9 mouse cellular contexts compared by ENCODE assay signal in genomic region chr1:133165111-133165510, GRCm38 (mm10). TPM values are rescaled to one million over a fixed set of nuclear protein-coding genes. Genes with fewer than 3 reads are reported as not detected.
DNase-seq lines count a peak whose midpoint lies in the region; ATAC-seq and TF ChIP-seq lines count a peak whose summit lies in the region.
"Had no signal": no experiment of that assay in that cellular context is flagged by ENCODE, and none has a peak within 500 bp of the region (broad histone marks: within the 10 kb centered on the region; RNA-seq: fewer than 3 reads in every experiment).

No protein-coding gene starts in this region.

- no peak for TF ChIP-seq RAD21 in MEL (IDR thresholded peaks at IDR 0.05; ENCODE audit: low read depth, low read length)

- H3K36me3 ChIP-seq in heart, embryonic 11.5 days (ENCODE audit: control insufficient read depth, insufficient read depth, low read length), result no peaks in the 10 kb centered on the region
- H3K36me3 ChIP-seq in MEL (ENCODE audit: control insufficient read depth in 1 of 2, insufficient read depth in 2 of 2, low read length in 2 of 2), result peaks cover 0 to 17% of the 10 kb centered on the region in 2 experiments; a peak in 2 of 4 replicates
- H3K36me3 ChIP-seq in intestine, embryonic 15.5 days, result no peaks in the 10 kb centered on the region
- H3K36me3 ChIP-seq in midbrain, embryonic 15.5 days (replicated peaks), result no peaks in the 10 kb centered on the region

- H3K4me2 ChIP-seq in heart, embryonic 11.5 days, result peak overlapping the region; percentile 94; the same call in 1 of the 2 replicates
- H3K4me2 ChIP-seq in intestine, embryonic 15.5 days (replicated peaks), result peak overlapping the region; percentile 96
- peak overlapping the region; percentile 99; the same call in 1 of the 2 replicates for H3K4me2 ChIP-seq in midbrain, embryonic 15.5 days

- no peak overlapping the region for H3K27ac ChIP-seq in heart, embryonic 11.5 days (ENCODE audit: low read depth, low read length)
- 0 out of 2 replicates have a peak overlapping the region, but pooled peaks have one; percentile 7 for H3K27ac ChIP-seq in MEL (ENCODE audit: control insufficient read depth, low read depth, low read length)
- H3K27ac ChIP-seq in intestine, embryonic 15.5 days, result peak overlapping the region; percentile 91
- H3K27ac ChIP-seq in midbrain, embryonic 15.5 days, result no peak overlapping the region

- no peaks in the 10 kb centered on the region for H3K9me3 ChIP-seq in heart, embryonic 11.5 days (replicated peaks; ENCODE audit: control insufficient read depth, low read length)
- no peaks in the 10 kb centered on the region for H3K9me3 ChIP-seq in MEL (replicated peaks; ENCODE audit: insufficient read depth, low read length)
- no peaks in the 10 kb centered on the region for H3K9me3 ChIP-seq in intestine, embryonic 15.5 days
- no peaks in the 10 kb centered on the region for H3K9me3 ChIP-seq in midbrain, embryonic 15.5 days

- no peak overlapping the region for H3K9ac ChIP-seq in heart, embryonic 11.5 days (ENCODE audit: low read depth, low read length)
- H3K9ac ChIP-seq in MEL (ENCODE audit: control insufficient read depth, low read depth, low read length, poor library complexity, severe bottlenecking), result peak overlapping the region; percentile 78
- H3K9ac ChIP-seq in intestine, embryonic 15.5 days, result peak overlapping the region; percentile 76
- no peak overlapping the region for H3K9ac ChIP-seq in midbrain, embryonic 15.5 days

- H3K4me3 ChIP-seq in heart, embryonic 11.5 days (ENCODE audit: low read depth, low read length), result peak overlapping the region; percentile 64; the same call in 1 of the 2 replicates
- peak overlapping the region; percentile 68 to 81 for H3K4me3 ChIP-seq in MEL (ENCODE audit: control insufficient read depth in 1 of 2, insufficient read depth in 1 of 2, low read depth in 2 of 2, low read length in 2 of 2)
- peak overlapping the region; percentile 67 for H3K4me3 ChIP-seq in intestine, embryonic 15.5 days (replicated peaks)
- H3K4me3 ChIP-seq in midbrain, embryonic 15.5 days, result no peak overlapping the region

- H3K4me1 ChIP-seq in heart, embryonic 11.5 days (ENCODE audit: control insufficient read depth, insufficient read depth, low read length), result no peaks in the 10 kb centered on the region
- peaks cover 14 to 27% of the 10 kb centered on the region in 2 experiments for H3K4me1 ChIP-seq in MEL (ENCODE audit: control insufficient read depth in 1 of 2, insufficient read depth in 2 of 2, low read length in 2 of 2)
- peaks cover 26% of the 10 kb centered on the region for H3K4me1 ChIP-seq in intestine, embryonic 15.5 days (replicated peaks)
- peaks cover 20% of the 10 kb centered on the region for H3K4me1 ChIP-seq in midbrain, embryonic 15.5 days

- no peak for TF ChIP-seq EP300 in MEL (IDR thresholded peaks at IDR 0.05; ENCODE audit: low read depth in 1 of 2, low read length in 2 of 2)

- WGBS in heart, embryonic 11.5 days (ENCODE audit: insufficient replicate concordance), result 30% methylated on average over 11 of the region's 11 CpGs
- 27% methylated on average over 11 of the region's 11 CpGs for WGBS in intestine, embryonic 15.5 days
- 36% methylated on average over 11 of the region's 11 CpGs for WGBS in midbrain, embryonic 15.5 days

- ATAC-seq in heart, embryonic 11.5 days (replicated peaks; ENCODE audit: insufficient number of reproducible peaks, low FRiP score, low TSS enrichment), result no peak
- no peak for ATAC-seq in intestine, embryonic 15.5 days
- ATAC-seq in midbrain, embryonic 15.5 days (replicated peaks), result no peak

- no peak for DNase-seq in heart, adult 9 months (ENCODE audit: low spot score in 2 of 2)
- peak; percentile 65 for DNase-seq in MEL (ENCODE audit: low read depth, low spot score)
- DNase-seq in left cerebral cortex, adult 18-20 months (ENCODE audit: low spot score in 2 of 2), result no peak
- DNase-seq in adrenal gland, adult 2 months, result no peak
- DNase-seq in cerebellum, adult 11-12 months, result no peak
- DNase-seq: gastrocnemius, postnatal 10 days had no signal

- TF ChIP-seq CTCF in MEL (IDR thresholded peaks at IDR 0.05 in 2 of 3, conservative IDR thresholded peaks at IDR 0.05 in 1 of 3; ENCODE audit: control insufficient read depth in 1 of 3, insufficient read depth in 1 of 3, low read depth in 2 of 3, low read length in 3 of 3, poor library complexity in 1 of 3, severe bottlenecking in 1 of 3), result no peak

- H3K79me2 ChIP-seq in MEL (ENCODE audit: control insufficient read depth, insufficient read depth, low read length, poor library complexity), result peaks cover 3% of the 10 kb centered on the region; the same call in 1 of the 2 replicates

- peaks cover 74% of the 10 kb centered on the region for H3K27me3 ChIP-seq in heart, embryonic 11.5 days (ENCODE audit: control insufficient read depth, insufficient read depth, low read length)
- no peaks in the 10 kb centered on the region for H3K27me3 ChIP-seq in MEL (ENCODE audit: control insufficient read depth in 1 of 2, insufficient read depth in 2 of 2, low read length in 2 of 2)
- peaks cover 8% of the 10 kb centered on the region; the same call in 1 of the 2 replicates for H3K27me3 ChIP-seq in intestine, embryonic 15.5 days (replicated peaks)
- H3K27me3 ChIP-seq in midbrain, embryonic 15.5 days (replicated peaks), result peaks cover 22% of the 10 kb centered on the region

- no peak for TF ChIP-seq POLR2A in MEL (IDR thresholded peaks at IDR 0.05; ENCODE audit: control insufficient read depth in 1 of 2, insufficient read depth in 1 of 2, low read depth in 1 of 2, low read length in 2 of 2, poor library complexity in 1 of 2)

TF ChIP-seq in MEL, 35 proteins besides CTCF, POLR2A, EP300 and RAD21:
- TF ChIP-seq NRF1 (IDR thresholded peaks at IDR 0.05; ENCODE audit: insufficient read depth, low read depth, low read length, poor library complexity, severe bottlenecking) (no peak), MXI1 (IDR thresholded peaks at IDR 0.05; ENCODE audit: low read depth, low read length) (0 out of 2 replicates have a peak, but pooled peaks have one; percentile 40), USF2 (IDR thresholded peaks at IDR 0.05; ENCODE audit: borderline replicate concordance in 1 of 2, insufficient read depth in 1 of 2, low read depth in 1 of 2, low read length in 2 of 2) (no peak), ETS1 (IDR thresholded peaks at IDR 0.05; ENCODE audit: low read depth, low read length) (no peak), SMC3 (IDR thresholded peaks at IDR 0.05; ENCODE audit: low read depth, low read length) (no peak), TCF12 (IDR thresholded peaks at IDR 0.05; ENCODE audit: low read depth, low read length) (no peak), BHLHE40 (IDR thresholded peaks at IDR 0.05; ENCODE audit: borderline replicate concordance, low read depth, low read length) (peak; percentile 75; the same call in 1 of the 2 replicates), GABPA (IDR thresholded peaks at IDR 0.05; ENCODE audit: low read depth, low read length) (no peak), CHD2 (IDR thresholded peaks at IDR 0.05; ENCODE audit: low read length) (no peak), UBTF (IDR thresholded peaks at IDR 0.05; ENCODE audit: borderline replicate concordance, insufficient read depth, low read depth, low read length) (no peak), ZKSCAN1 (IDR thresholded peaks at IDR 0.05; ENCODE audit: low read depth, low read length) (no peak), TAL1 (IDR thresholded peaks at IDR 0.05; ENCODE audit: low read length) (no peak), KAT2A (conservative IDR thresholded peaks at IDR 0.05; ENCODE audit: low read depth, low read length) (no peak), GATA1 (IDR thresholded peaks at IDR 0.05; ENCODE audit: low read depth, low read length) (no peak), ZNF384 (IDR thresholded peaks at IDR 0.05; ENCODE audit: low read depth, low read length) (no peak), JUND (IDR thresholded peaks at IDR 0.05; ENCODE audit: low read depth, low read length) (no peak), MAX (IDR thresholded peaks at IDR 0.05; ENCODE audit: low read length) (no peak)

RNA-seq across cellular contexts. Expression of gene Plekha6, which starts 1.1 kb away (rescaled TPM):
- 13.6 and 14.8 TPM in 2 replicates for polyA plus RNA-seq in heart, embryonic 11.5 days (2014; fragmentation: Nextera tagmentation; extraction: Ambion mirVana)
- 11.8 and 14.5 TPM in 2 replicates for total RNA-seq in MEL (2012; rRNA removed)
- 10 to 100 TPM in 1 of 2 experiments, not detected in 1; 28.5 TPM for polyA plus RNA-seq in MEL (2012; ENCODE audit: insufficient read depth in 1 of 2, insufficient read length in 2 of 2, low read depth in 1 of 2, low replicate concordance in 2 of 2, missing spikeins in 1 of 2)
- polyA plus RNA-seq in intestine, embryonic 15.5 days (2015; fragmentation: Nextera tagmentation; extraction: Ambion mirVana), result 13.7 and 15.3 TPM in 2 replicates
- 21.4 and 23.4 TPM in 2 replicates for polyA plus RNA-seq in midbrain, embryonic 15.5 days (2015; fragmentation: Nextera tagmentation; extraction: Ambion mirVana)
- 10 to 100 TPM; 78.2 to 91.1 TPM for total RNA-seq in left cerebral cortex, adult 18-20 months (2021)
- 10 to 100 TPM; 10.3 to 22.6 TPM for total RNA-seq in adrenal gland, adult 2 months (2021)
- polyA plus RNA-seq in adrenal gland, adult 2 months (2012; rRNA removed), result 16.9 and 22.5 TPM in 2 replicates

RNA-seq across cellular contexts. Expression of gene Ppp1r15b, which starts 34.2 kb away (rescaled TPM):
- 33.6 and 40.8 TPM in 2 replicates for polyA plus RNA-seq in heart, embryonic 11.5 days (2014; fragmentation: Nextera tagmentation; extraction: Ambion mirVana)
- 53.1 and 60.9 TPM in 2 replicates for total RNA-seq in MEL (2012; rRNA removed)
- 10 to 100 TPM in 1 of 2 experiments, not detected in 1; 56.3 TPM for polyA plus RNA-seq in MEL (2012; ENCODE audit: insufficient read depth in 1 of 2, insufficient read length in 2 of 2, low read depth in 1 of 2, low replicate concordance in 2 of 2, missing spikeins in 1 of 2)
- 46.7 and 46.9 TPM in 2 replicates for polyA plus RNA-seq in intestine, embryonic 15.5 days (2015; fragmentation: Nextera tagmentation; extraction: Ambion mirVana)
- 29.2 and 30.1 TPM in 2 replicates for polyA plus RNA-seq in midbrain, embryonic 15.5 days (2015; fragmentation: Nextera tagmentation; extraction: Ambion mirVana)
- total RNA-seq in left cerebral cortex, adult 18-20 months (2021), result 10 to 100 TPM; 44.6 to 49.3 TPM
- total RNA-seq in adrenal gland, adult 2 months (2021), result 10 to 100 TPM; 89.6 to 90.2 TPM
- 34.1 and 40.4 TPM in 2 replicates for polyA plus RNA-seq in adrenal gland, adult 2 months (2012; rRNA removed)

Comparison
In these comparisons a context has a peak if more than half of its experiments do, and no peak if none do; other contexts are left out.
1. H3K27ac ChIP-seq: peak in MEL (single experiment) and intestine, embryonic 15.5 days (single experiment); none in heart, embryonic 11.5 days (single experiment) and midbrain, embryonic 15.5 days (single experiment).
2. H3K9ac ChIP-seq: peak in MEL (single experiment) and intestine, embryonic 15.5 days (single experiment); none in heart, embryonic 11.5 days (single experiment) and midbrain, embryonic 15.5 days (single experiment).
3. Peak in every context shown above with its lines, with median percentiles within 50 percentile points of each other: H3K4me2 ChIP-seq.